Mouse (Mus musculus) bone marrow macrophage, adult 2 months (primary cell): ENCODE data around the gene Gjd2.

Experiments
- CTCF ChIP-seq: IDR thresholded peaks from 2 replicates; pipeline ENCODE4 v1.5.1; 2012; ENCODE audit warnings: low read depth, mild to moderate bottlenecking, low read length, moderate library complexity
- POLR2A ChIP-seq: IDR thresholded peaks from 2 replicates; pipeline ENCODE4 v1.6.1; 2012; ENCODE audit warnings: mild to moderate bottlenecking, low read depth, low read length, borderline replicate concordance

GRCm38 (mm10) chr2:114058226-114058796 is 44.9 kb upstream of the Gjd2 start:
- no peak for TF ChIP-seq CTCF
- no peak for TF ChIP-seq POLR2A
